Mouse (Mus musculus): ENCODE results near the gene Zfp189.

Zfp189 gene

GRCm38 (mm10) chr4:49536671-49537070 is 15.7 kb downstream of the Zfp189 start:
- no peak for DNase-seq (ENCODE audit: low spot score in 2 of 2)

- DNase-seq (ENCODE audit: low spot score in 2 of 2) = no peak
Measured at GRCm38 (mm10) chr4:49539665-49540064, 18.7 kb downstream of the Zfp189 start.

- no peak for DNase-seq (ENCODE audit: low spot score in 2 of 2)
Measured at GRCm38 (mm10) chr4:49540966-49541365, 20.0 kb downstream of the Zfp189 start.

GRCm38 (mm10) chr4:49546026-49546425 is 25.1 kb downstream of the Zfp189 start:
- no peak for DNase-seq (ENCODE audit: low spot score in 2 of 2)

GRCm38 (mm10) chr4:49546873-49547543 is 26.0 kb downstream of the Zfp189 start:
- no peak for DNase-seq (ENCODE audit: low spot score in 2 of 2)

- no peak for DNase-seq (ENCODE audit: low spot score in 2 of 2)
Measured at GRCm38 (mm10) chr4:49547544-49548219, 26.7 kb downstream of the Zfp189 start.

GRCm38 (mm10) chr4:49549383-49549782 is 28.4 kb downstream of the Zfp189 start, which contains the start of gene Aldob:
Gene Aldob, minus strand, starts transcription at chr4:49549546.
- no peak for DNase-seq (ENCODE audit: low spot score in 2 of 2)

- DNase-seq (ENCODE audit: low spot score in 2 of 2) = no peak
Measured at GRCm38 (mm10) chr4:49553380-49553779, 32.4 kb downstream of the Zfp189 start.

- DNase-seq (ENCODE audit: low spot score in 2 of 2) = no peak
Measured at GRCm38 (mm10) chr4:49557375-49557774, 36.4 kb downstream of the Zfp189 start.

- DNase-seq (ENCODE audit: low spot score in 2 of 2) = no peak
Measured at GRCm38 (mm10) chr4:49558181-49558580, 37.2 kb downstream of the Zfp189 start.

- peak; percentile 19 to 26 for DNase-seq (ENCODE audit: low spot score in 2 of 2)
Measured at GRCm38 (mm10) chr4:49559915-49560772, 39.2 kb downstream of the Zfp189 start.

- DNase-seq (ENCODE audit: low spot score in 2 of 2) = peak; percentile 51 to 59
Measured at GRCm38 (mm10) chr4:49567613-49568012, 46.6 kb downstream of the Zfp189 start.

- no peak for DNase-seq (ENCODE audit: low spot score in 2 of 2)
Measured at GRCm38 (mm10) chr4:49572194-49572593, 51.2 kb downstream of the Zfp189 start.
